Mouse (Mus musculus): ENCODE results near the gene Igsf1. TPM values are rescaled to one million over a fixed set of nuclear protein-coding genes. Genes with fewer than 3 reads are reported as not detected.

The Igsf1 gene
- polyA plus RNA-seq (2012), result not detected in 2 replicates

DNA sequence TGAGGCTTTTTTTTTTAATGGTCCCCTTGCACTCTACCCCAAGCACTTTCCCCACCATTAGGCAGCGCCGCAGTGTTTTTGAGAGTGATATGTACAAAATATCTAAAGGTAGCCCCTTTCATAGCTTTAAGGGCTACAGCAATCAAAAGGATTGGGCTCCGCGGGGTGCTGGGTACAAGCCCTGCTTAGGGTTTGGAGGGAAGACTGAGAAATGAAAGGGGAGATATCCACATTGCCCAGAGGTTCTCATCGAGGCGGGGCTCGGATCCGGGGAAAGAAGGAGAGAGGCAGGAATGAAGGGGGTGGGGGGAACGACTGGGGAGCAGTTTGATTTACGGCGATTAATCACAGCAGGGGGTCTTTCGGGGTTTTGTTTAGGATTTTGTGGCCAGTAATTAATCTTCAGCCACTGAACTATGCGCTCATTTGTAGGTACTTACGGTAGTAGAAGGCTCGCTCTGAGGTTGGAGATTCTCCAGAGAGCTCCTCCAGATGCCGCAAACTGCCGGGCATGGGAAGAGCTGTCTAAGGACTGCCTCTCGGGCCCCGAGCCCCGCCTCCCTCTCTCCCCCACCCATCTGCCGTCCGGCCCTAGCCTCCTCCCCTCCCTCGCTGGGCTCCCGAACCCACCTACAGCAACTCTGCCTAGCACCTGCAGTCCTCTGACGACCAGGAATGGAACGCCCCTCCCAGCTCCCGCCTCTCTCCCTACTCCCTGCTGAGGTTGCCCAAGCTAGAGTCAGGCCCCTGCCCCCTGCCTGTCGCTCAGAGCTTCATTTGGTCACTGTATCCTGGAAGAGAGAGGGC lies at the start of gene Igsf1:
TSS of gene Igsf1 (minus strand) at position 537 of the 807 bp plus-strand sequence.
- TF ChIP-seq GATA1 (IDR thresholded peaks at IDR 0.05; ENCODE audit: low read length), result no peak
- no peak for TF ChIP-seq TAL1 (IDR thresholded peaks at IDR 0.05; ENCODE audit: low read length)
- Histone ChIP-seq H3K4me1 (ENCODE audit: control insufficient read depth) (no peaks in the 10 kb centered on the region), H3K36me3 (ENCODE audit: control insufficient read depth) (no peaks in the 10 kb centered on the region), H3K4me3 (replicated peaks) (peak within 1 kb of the TSS; percentile 28), H3K27me3 (ENCODE audit: control insufficient read depth) (no peaks in the 10 kb centered on the region), H3K9me3 (ENCODE audit: control insufficient read depth, low read length) (no peaks in the 10 kb centered on the region)

DNA sequence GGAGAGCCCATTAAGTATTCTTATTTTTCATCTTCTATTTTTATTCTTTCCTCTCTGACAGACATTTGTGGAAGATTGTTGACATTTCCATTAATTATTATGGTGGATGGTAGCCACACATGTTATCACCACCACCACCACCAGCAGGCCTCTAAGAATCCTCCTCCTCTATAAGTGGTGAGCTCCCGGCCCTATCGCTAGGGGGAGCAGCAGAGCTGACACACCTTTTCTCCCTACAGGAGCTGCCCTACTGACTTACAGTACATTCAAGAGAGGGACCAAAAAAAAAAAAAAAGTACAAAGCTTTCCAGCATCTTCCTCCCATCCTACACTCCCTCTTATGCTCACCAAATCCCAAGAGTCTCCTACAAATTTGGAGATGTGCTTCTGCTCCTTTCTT lies 26.7 kb downstream of the Igsf1 start:
- Histone ChIP-seq H3K9me3 (ENCODE audit: control insufficient read depth, low read length) (no peaks in the 10 kb centered on the region), H3K27me3 (ENCODE audit: control insufficient read depth) (no peaks in the 10 kb centered on the region), H3K4me1 (ENCODE audit: control insufficient read depth) (no peaks in the 10 kb centered on the region), H3K4me3 (replicated peaks) (no peak overlapping the region), H3K36me3 (ENCODE audit: control insufficient read depth) (no peaks in the 10 kb centered on the region)
- TF ChIP-seq TAL1 (IDR thresholded peaks at IDR 0.05; ENCODE audit: low read length), result no peak
- TF ChIP-seq GATA1 (IDR thresholded peaks at IDR 0.05; ENCODE audit: low read length), result no peak

DNA sequence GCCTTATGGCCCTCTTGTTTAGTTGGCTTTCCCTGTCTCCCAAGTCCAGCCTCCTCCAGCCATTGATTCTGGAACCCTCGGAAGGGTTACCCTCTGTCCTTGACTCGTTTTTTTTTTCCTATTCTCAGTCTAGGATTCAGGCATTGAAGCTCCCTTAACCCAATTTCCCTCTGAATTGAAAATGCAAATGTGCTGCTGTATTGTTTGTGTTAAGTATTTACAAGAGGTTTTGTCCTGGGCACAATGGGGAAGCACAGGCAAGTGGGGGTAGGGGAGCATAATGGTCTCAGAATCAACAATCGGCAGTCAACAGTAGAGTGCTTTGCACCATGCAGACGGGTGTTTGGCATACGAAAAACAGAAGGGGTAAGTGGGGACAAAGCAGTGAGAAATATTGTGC lies 52.4 kb downstream of the Igsf1 start:
- Histone ChIP-seq H3K4me3 (replicated peaks) (no peak overlapping the region), H3K4me1 (ENCODE audit: control insufficient read depth) (no peaks in the 10 kb centered on the region), H3K27me3 (ENCODE audit: control insufficient read depth) (no peaks in the 10 kb centered on the region), H3K9me3 (ENCODE audit: control insufficient read depth, low read length) (no peaks in the 10 kb centered on the region), H3K36me3 (ENCODE audit: control insufficient read depth) (no peaks in the 10 kb centered on the region)
- TF ChIP-seq GATA1 (IDR thresholded peaks at IDR 0.05; ENCODE audit: low read length), result no peak
- TF ChIP-seq TAL1 (IDR thresholded peaks at IDR 0.05; ENCODE audit: low read length), result no peak

DNA sequence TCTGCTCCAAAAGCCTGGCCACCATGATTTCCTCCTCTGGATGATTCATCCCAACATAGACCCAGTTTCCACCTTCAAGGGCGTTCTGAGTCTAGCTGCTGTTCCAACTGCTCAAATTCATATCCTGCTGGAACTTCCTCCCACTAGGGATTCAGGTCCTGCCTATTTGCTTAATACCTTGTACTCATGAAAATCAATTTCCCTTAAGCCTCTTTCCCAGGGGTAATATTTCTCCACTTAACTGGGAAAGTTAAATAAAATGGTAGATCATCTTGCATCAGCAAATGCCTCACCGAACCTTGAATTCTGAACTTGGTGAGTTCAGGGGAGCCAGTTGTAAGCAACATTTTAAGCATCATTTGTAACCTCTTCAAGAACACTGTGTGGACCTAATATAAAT lies 62.6 kb downstream of the Igsf1 start, which contains the start of gene Olfr1321:
TSS of gene Olfr1321 (minus strand) at position 101 of the 400 bp plus-strand sequence.
- H3K36me3 ChIP-seq (ENCODE audit: control insufficient read depth), result no peaks in the 10 kb centered on the region
- H3K4me1 ChIP-seq (ENCODE audit: control insufficient read depth), result no peaks in the 10 kb centered on the region
- no peaks in the 10 kb centered on the region for H3K9me3 ChIP-seq (ENCODE audit: control insufficient read depth, low read length)
- H3K4me3 ChIP-seq (replicated peaks), result no peak within 1 kb of the TSS
- TF ChIP-seq TAL1 (IDR thresholded peaks at IDR 0.05; ENCODE audit: low read length) (no peak), GATA1 (IDR thresholded peaks at IDR 0.05; ENCODE audit: low read length) (no peak)
- no peaks in the 10 kb centered on the region for H3K27me3 ChIP-seq (ENCODE audit: control insufficient read depth)

Other genes with a start within 250 kb of the Igsf1 start
- not detected in 2 replicates for gene Olfr1320, start 125.4 kb downstream of the Igsf1 start, polyA plus RNA-seq (2012)
- gene Olfr1321, start 62.7 kb downstream of the Igsf1 start, polyA plus RNA-seq (2012), result not detected in 2 replicates
- not detected in 2 replicates for gene Olfr1322, start 93.7 kb upstream of the Igsf1 start, polyA plus RNA-seq (2012)
- gene Olfr1323, start 221.6 kb upstream of the Igsf1 start, polyA plus RNA-seq (2012), result not detected in 2 replicates

Measured in erythroblast, embryonic 14.5 days (primary cell).